Mouse (Mus musculus) hindbrain, embryonic 15.5 days (tissue): ENCODE measurements around the gene Ftl1. TPM values are rescaled to one million over a fixed set of nuclear protein-coding genes. Genes with fewer than 3 reads are reported as not detected.

Experiments used
- microRNA-seq: library from miRNA; unstranded; fragments of <30 nt; microRNA quantifications from one replicate; pipeline ENCODE4, GENCODE M21; 2016
- polyA plus RNA-seq: library from polyadenylated mRNA; unstranded; fragments of >200 nt; fragmentation: Nextera tagmentation; extraction: Ambion mirVana; gene quantifications from 2 replicates; pipeline ENCODE4 v1.2.1, GENCODE M21; 2015

Ftl1 gene
- polyA plus RNA-seq, 1 experiment from 2014 or later: 5,762 TPM

Small RNA genes within 50 kb of the gene (microRNA-seq; reads per million reads assigned to microRNA genes)
- not detected for gene Gm22133

Other genes starting within 250 kb of the Ftl1 start
- gene Dkkl1, start 247.7 kb downstream of the Ftl1 start, polyA plus RNA-seq: 10.8 and 11.9 TPM in 2 replicates
- 54.2 and 69.9 TPM in 2 replicates for gene Tead2, start 244.1 kb downstream of the Ftl1 start, polyA plus RNA-seq
- gene Cd37, start 220.8 kb downstream of the Ftl1 start, polyA plus RNA-seq: 1.4 and 1.7 TPM in 2 replicates
- gene Slc6a16, start 218.8 kb downstream of the Ftl1 start, polyA plus RNA-seq: 0.62 and 1.3 TPM in 2 replicates
- gene Slc6a21, start 182.4 kb downstream of the Ftl1 start, polyA plus RNA-seq: 0.16 TPM in 1 of 2 replicates, not detected in the other
- 11.3 TPM in 2 replicates for gene Trpm4, start 126.1 kb downstream of the Ftl1 start, polyA plus RNA-seq
- gene Hrc, start 124.6 kb downstream of the Ftl1 start, polyA plus RNA-seq: 0.65 and 0.68 TPM in 2 replicates
- 29.9 and 32.1 TPM in 2 replicates for gene Ppfia3, start 92.9 kb downstream of the Ftl1 start, polyA plus RNA-seq
- gene Lin7b, start 89.3 kb downstream of the Ftl1 start, polyA plus RNA-seq: 33.7 and 38.7 TPM in 2 replicates
- gene Snrnp70, start 64.1 kb downstream of the Ftl1 start, polyA plus RNA-seq: 179 and 183 TPM in 2 replicates
- not detected in 2 replicates for gene Kcna7, start 54.2 kb downstream of the Ftl1 start, polyA plus RNA-seq
- 0.17 TPM in 1 of 2 replicates, not detected in the other for gene Ntf5, start 46.2 kb downstream of the Ftl1 start, polyA plus RNA-seq
- 0.92 and 2.0 TPM in 2 replicates for gene Lhb, start 39.1 kb downstream of the Ftl1 start, polyA plus RNA-seq
- gene Gys1, start 25.0 kb downstream of the Ftl1 start, polyA plus RNA-seq: 23.4 and 25.1 TPM in 2 replicates
- 108 and 110 TPM in 2 replicates for gene Ruvbl2, start 21.8 kb downstream of the Ftl1 start, polyA plus RNA-seq
- gene Bax, start 7.0 kb upstream of the Ftl1 start, polyA plus RNA-seq: 245 and 250 TPM in 2 replicates
- 0.13 and 0.30 TPM in 2 replicates for gene Tulp2, start 22.0 kb upstream of the Ftl1 start, polyA plus RNA-seq
- not detected in 2 replicates for gene Gm45808, start 26.9 kb upstream of the Ftl1 start, polyA plus RNA-seq
- gene Dhdh, start 28.9 kb upstream of the Ftl1 start, polyA plus RNA-seq: 4.5 and 4.6 TPM in 2 replicates
- gene Nucb1, start 50.5 kb upstream of the Ftl1 start, polyA plus RNA-seq: 137 TPM in 2 replicates
- gene Ppp1r15a, start 66.4 kb upstream of the Ftl1 start, polyA plus RNA-seq: 13.8 and 14.4 TPM in 2 replicates
- 2.5 and 3.3 TPM in 2 replicates for gene Plekha4, start 66.4 kb upstream of the Ftl1 start, polyA plus RNA-seq
- 0.18 and 0.26 TPM in 2 replicates for gene Hsd17b14, start 95.0 kb upstream of the Ftl1 start, polyA plus RNA-seq
- 22.2 and 22.7 TPM in 2 replicates for gene Bcat2, start 110.3 kb upstream of the Ftl1 start, polyA plus RNA-seq
- gene Fgf21, start 155.6 kb upstream of the Ftl1 start, polyA plus RNA-seq: not detected in 2 replicates
- not detected in 2 replicates for gene Fut1, start 157.4 kb upstream of the Ftl1 start, polyA plus RNA-seq
- gene Izumo1, start 161.9 kb upstream of the Ftl1 start, polyA plus RNA-seq: 0.08 and 0.09 TPM in 2 replicates
- 20.2 and 24.3 TPM in 2 replicates for gene Rasip1, start 167.6 kb upstream of the Ftl1 start, polyA plus RNA-seq
- 4.0 and 5.2 TPM in 2 replicates for gene Mamstr, start 180.1 kb upstream of the Ftl1 start, polyA plus RNA-seq
- gene Fut2, start 206.5 kb upstream of the Ftl1 start, polyA plus RNA-seq: 0.05 and 0.32 TPM in 2 replicates
- gene Ntn5, start 224.1 kb upstream of the Ftl1 start, polyA plus RNA-seq: 1.4 and 1.6 TPM in 2 replicates
- 0.35 and 0.89 TPM in 2 replicates for gene Sec1, start 234.5 kb upstream of the Ftl1 start, polyA plus RNA-seq
- gene Car11, start 240.0 kb upstream of the Ftl1 start, polyA plus RNA-seq: 58.6 and 67.3 TPM in 2 replicates
- gene Dbp, start 245.2 kb upstream of the Ftl1 start, polyA plus RNA-seq: 2.9 and 4.1 TPM in 2 replicates